In the genomic region with DNA sequence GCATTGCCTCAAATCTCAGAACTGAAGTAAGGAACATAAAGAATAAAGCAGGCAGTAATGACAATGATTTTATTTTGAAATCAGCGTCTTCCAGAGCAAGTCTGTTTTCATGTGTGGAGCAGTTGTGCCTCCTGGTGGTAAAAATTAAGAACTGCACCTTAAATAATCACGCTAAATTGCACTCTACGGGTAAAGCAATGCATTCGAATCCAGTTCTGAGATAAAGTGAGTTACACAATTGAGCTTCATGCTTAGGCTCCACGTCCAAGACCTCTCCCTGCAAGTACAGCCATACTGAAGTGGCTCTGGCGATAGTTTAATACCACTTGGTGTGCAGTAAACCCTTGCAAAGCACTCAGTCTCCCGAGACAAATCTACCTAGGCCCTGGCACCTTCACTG, we compare ENCODE assay signal across 8 mouse cellular contexts.
A peak's percentile ranks its signal among the peaks of the same experiment; 100 is the strongest.
DNase-seq lines count a peak whose midpoint lies in the region; ATAC-seq and TF ChIP-seq lines count a peak whose summit lies in the region.

No protein-coding gene starts in this region.

- no peak overlapping the region for H3K9ac ChIP-seq in kidney, embryonic 15.5 days
- H3K9ac ChIP-seq in MEL (ENCODE audit: control insufficient read depth, low read depth, low read length, poor library complexity, severe bottlenecking) = no peak overlapping the region

- no peaks in the 10 kb centered on the region for H3K4me1 ChIP-seq in kidney, embryonic 15.5 days
- H3K4me1 ChIP-seq in MEL (ENCODE audit: control insufficient read depth in 1 of 2, insufficient read depth in 2 of 2, low read length in 2 of 2) = no peaks in the 10 kb centered on the region

- peak; percentile 41 to 93 (median 93) for TF ChIP-seq CTCF in MEL (IDR thresholded peaks at IDR 0.05 in 2 of 3, conservative IDR thresholded peaks at IDR 0.05 in 1 of 3; ENCODE audit: control insufficient read depth in 1 of 3, insufficient read depth in 1 of 3, low read depth in 2 of 3, low read length in 3 of 3, poor library complexity in 1 of 3, severe bottlenecking in 1 of 3)

- no peaks in the 10 kb centered on the region for H3K79me2 ChIP-seq in MEL (ENCODE audit: control insufficient read depth, insufficient read depth, low read length, poor library complexity)

- peak; percentile 23 to 83 for DNase-seq in adrenal gland, adult (ENCODE audit: inconsistent age in 2 of 2, low spot score in 1 of 2)
- no peak for DNase-seq in adrenal gland, postnatal 25 days
- peak; percentile 65 for DNase-seq in kidney, adult 9 months
- peak; percentile 69 for DNase-seq in MEL (ENCODE audit: low read depth, low spot score)
- peak; percentile 60 for DNase-seq in embryo, embryonic 9.5 days (ENCODE audit: extremely low spot score)
- DNase-seq in left cerebral cortex, adult 9 months (ENCODE audit: low spot score in 2 of 2) = peak; percentile 28 to 78
- DNase-seq in thymus, postnatal 14 days = peak; percentile 50

- no peak for TF ChIP-seq POLR2A in MEL (IDR thresholded peaks at IDR 0.05; ENCODE audit: control insufficient read depth in 1 of 2, insufficient read depth in 1 of 2, low read depth in 1 of 2, low read length in 2 of 2, poor library complexity in 1 of 2)

- H3K27me3 ChIP-seq in kidney, embryonic 15.5 days = peaks cover 38% of the 10 kb centered on the region
- no peaks in the 10 kb centered on the region for H3K27me3 ChIP-seq in MEL (ENCODE audit: control insufficient read depth in 1 of 2, insufficient read depth in 2 of 2, low read length in 2 of 2)

- no peak for TF ChIP-seq EP300 in MEL (IDR thresholded peaks at IDR 0.05; ENCODE audit: low read depth in 1 of 2, low read length in 2 of 2)

- no peaks in the 10 kb centered on the region for H3K9me3 ChIP-seq in kidney, embryonic 15.5 days (replicated peaks)
- H3K9me3 ChIP-seq in MEL (replicated peaks; ENCODE audit: insufficient read depth, low read length) = no peaks in the 10 kb centered on the region

- TF ChIP-seq RAD21 in MEL (IDR thresholded peaks at IDR 0.05; ENCODE audit: low read depth, low read length) = peak; percentile 98

- 26% methylated on average over 7 of the region's 7 CpGs for WGBS in kidney, embryonic 15.5 days

- H3K36me3 ChIP-seq in kidney, embryonic 15.5 days = no peaks in the 10 kb centered on the region
- no peaks in the 10 kb centered on the region for H3K36me3 ChIP-seq in MEL (ENCODE audit: control insufficient read depth in 1 of 2, insufficient read depth in 2 of 2, low read length in 2 of 2)

- ATAC-seq in kidney, embryonic 15.5 days (replicated peaks; ENCODE audit: low FRiP score) = no peak

- no peak overlapping the region for H3K27ac ChIP-seq in kidney, embryonic 15.5 days
- no peak overlapping the region for H3K27ac ChIP-seq in MEL (ENCODE audit: control insufficient read depth, low read depth, low read length)

- no peak overlapping the region for H3K4me3 ChIP-seq in kidney, embryonic 15.5 days (replicated peaks)
- H3K4me3 ChIP-seq in MEL (ENCODE audit: control insufficient read depth in 1 of 2, insufficient read depth in 1 of 2, low read depth in 2 of 2, low read length in 2 of 2) = no peak overlapping the region

- no peak overlapping the region for H3K4me2 ChIP-seq in kidney, embryonic 15.5 days

TF ChIP-seq in MEL, 35 proteins besides CTCF, POLR2A, EP300 and RAD21:
- TF ChIP-seq GATA1 (IDR thresholded peaks at IDR 0.05; ENCODE audit: low read depth, low read length) = no peak
- TF ChIP-seq RCOR1 (IDR thresholded peaks at IDR 0.05; ENCODE audit: low read depth, low read length) = no peak
- TF ChIP-seq JUND (IDR thresholded peaks at IDR 0.05; ENCODE audit: low read depth, low read length) = no peak
- TF ChIP-seq TCF12 (IDR thresholded peaks at IDR 0.05; ENCODE audit: low read depth, low read length) = no peak
- no peak for TF ChIP-seq SIN3A (IDR thresholded peaks at IDR 0.05; ENCODE audit: low read length)
- TF ChIP-seq MEF2A (IDR thresholded peaks at IDR 0.05; ENCODE audit: extremely low read depth, insufficient replicate concordance, low read depth, low read length, poor library complexity, severe bottlenecking) = no peak
- no peak for TF ChIP-seq USF2 (IDR thresholded peaks at IDR 0.05; ENCODE audit: borderline replicate concordance in 1 of 2, insufficient read depth in 1 of 2, low read depth in 1 of 2, low read length in 2 of 2)
- TF ChIP-seq CHD1 (IDR thresholded peaks at IDR 0.05; ENCODE audit: low read depth, low read length) = no peak
- no peak for TF ChIP-seq NRF1 (IDR thresholded peaks at IDR 0.05; ENCODE audit: insufficient read depth, low read depth, low read length, poor library complexity, severe bottlenecking)
- TF ChIP-seq MAX (IDR thresholded peaks at IDR 0.05; ENCODE audit: low read length) = no peak
- peak; percentile 97 for TF ChIP-seq ZC3H11A (IDR thresholded peaks at IDR 0.05; ENCODE audit: low read depth, low read length)
- no peak for TF ChIP-seq KAT2A (conservative IDR thresholded peaks at IDR 0.05; ENCODE audit: low read depth, low read length)
- TF ChIP-seq CHD2 (IDR thresholded peaks at IDR 0.05; ENCODE audit: low read length) = no peak
- TF ChIP-seq ZNF384 (IDR thresholded peaks at IDR 0.05; ENCODE audit: low read depth, low read length) = 0 out of 2 replicates have a peak, but pooled peaks have one; percentile 4
- no peak; the same call in 1 of the 2 replicates for TF ChIP-seq MAZ (IDR thresholded peaks at IDR 0.05; ENCODE audit: low read depth, low read length)
- no peak for TF ChIP-seq USF1 (IDR thresholded peaks at IDR 0.05; ENCODE audit: low read depth, low read length)
- no peak for TF ChIP-seq HCFC1 (IDR thresholded peaks at IDR 0.05; ENCODE audit: low read depth, low read length)
- TF ChIP-seq NELFE (IDR thresholded peaks at IDR 0.05; ENCODE audit: low read depth, low read length) = no peak
- no peak for TF ChIP-seq POLR2AphosphoS2 (IDR thresholded peaks at IDR 0.05; ENCODE audit: low read length)
- TF ChIP-seq ETS1 (IDR thresholded peaks at IDR 0.05; ENCODE audit: low read depth, low read length) = no peak
- TF ChIP-seq UBTF (IDR thresholded peaks at IDR 0.05; ENCODE audit: borderline replicate concordance, insufficient read depth, low read depth, low read length) = no peak
- no peak for TF ChIP-seq ZKSCAN1 (IDR thresholded peaks at IDR 0.05; ENCODE audit: low read depth, low read length)
- TF ChIP-seq ZMIZ1 (IDR thresholded peaks at IDR 0.05; ENCODE audit: low read depth, low read length) = no peak
- no peak for TF ChIP-seq TAL1 (IDR thresholded peaks at IDR 0.05; ENCODE audit: low read length)
- no peak for TF ChIP-seq GABPA (IDR thresholded peaks at IDR 0.05; ENCODE audit: low read depth, low read length)
- peak; percentile 98 for TF ChIP-seq SMC3 (IDR thresholded peaks at IDR 0.05; ENCODE audit: low read depth, low read length)
